Mouse (Mus musculus) brain, embryonic 14.5 days (tissue): ENCODE measurements around the gene Kank2.
A peak's percentile ranks its signal among the peaks of the same experiment; 100 is the strongest.

ENCODE experiments used
- CTCF ChIP-seq: fragments of 200-500 bp; IDR thresholded peaks from 2 replicates; pipeline ENCODE4 v1.5.1; 2012; ENCODE audit warnings: inconsistent platforms, mild to moderate bottlenecking, moderate library complexity, borderline replicate concordance; ENCODE audit not compliant: insufficient read depth, insufficient read length; ENCODE audit errors: extremely low read depth
- POLR2A ChIP-seq: fragments of 200-500 bp; IDR thresholded peaks from 2 replicates; pipeline ENCODE4 v1.6.1; 2012; ENCODE audit warnings: mild to moderate bottlenecking, inconsistent platforms, borderline replicate concordance; ENCODE audit not compliant: poor library complexity, insufficient read depth, insufficient read length, severe bottlenecking; ENCODE audit errors: extremely low read depth

GRCm38 (mm10) chr9:21840115-21840787, 41.7 kb upstream of the Kank2 start:
- TF ChIP-seq POLR2A = no peak
- TF ChIP-seq CTCF = peak; percentile 83
